Mouse (Mus musculus): Measurements from ENCODE around the gene Bag3. TPM values are rescaled to one million over a fixed set of nuclear protein-coding genes. Genes with fewer than 3 reads are reported as not detected.

Gene Bag3
- polyA plus RNA-seq (2015; fragmentation: Illumina TruSeq; extraction: RNeasy Lipid Tissue Mini Kit (QIAGEN cat#74804); ENCODE audit: insufficient read depth, low read depth, low replicate concordance) = 9.6 TPM

GRCm38 (mm10) chr7:128523349-128523961 lies at the start of gene Bag3:
Gene Bag3 (plus strand): TSS chr7:128523616.

Other genes with a start within 250 kb of the Bag3 start
- gene BC017158, start 225.4 kb upstream of the Bag3 start, polyA plus RNA-seq (2015; fragmentation: Illumina TruSeq; extraction: RNeasy Lipid Tissue Mini Kit (QIAGEN cat#74804); ENCODE audit: insufficient read depth, low read depth, low replicate concordance) = 13.6 TPM
- 8.3 TPM for gene Rgs10, start 104.9 kb upstream of the Bag3 start, polyA plus RNA-seq (2015; fragmentation: Illumina TruSeq; extraction: RNeasy Lipid Tissue Mini Kit (QIAGEN cat#74804); ENCODE audit: insufficient read depth, low read depth, low replicate concordance)
- 25.4 TPM for gene Tial1, start 61.9 kb upstream of the Bag3 start, polyA plus RNA-seq (2015; fragmentation: Illumina TruSeq; extraction: RNeasy Lipid Tissue Mini Kit (QIAGEN cat#74804); ENCODE audit: insufficient read depth, low read depth, low replicate concordance)
- gene Inpp5f, start 87.7 kb downstream of the Bag3 start, polyA plus RNA-seq (2015; fragmentation: Illumina TruSeq; extraction: RNeasy Lipid Tissue Mini Kit (QIAGEN cat#74804); ENCODE audit: insufficient read depth, low read depth, low replicate concordance) = 5.4 TPM
- gene Mcmbp, start 216.9 kb downstream of the Bag3 start, polyA plus RNA-seq (2015; fragmentation: Illumina TruSeq; extraction: RNeasy Lipid Tissue Mini Kit (QIAGEN cat#74804); ENCODE audit: insufficient read depth, low read depth, low replicate concordance) = 7.7 TPM
- 9.3 TPM for gene Sec23ip, start 221.3 kb downstream of the Bag3 start, polyA plus RNA-seq (2015; fragmentation: Illumina TruSeq; extraction: RNeasy Lipid Tissue Mini Kit (QIAGEN cat#74804); ENCODE audit: insufficient read depth, low read depth, low replicate concordance)

Data from pancreas, adult 10 weeks (tissue).